Mouse (Mus musculus) cerebellum, postnatal 25 days (tissue): ENCODE data around the gene Ppp1r3e.
A peak's percentile ranks its signal among the peaks of the same experiment; 100 is the strongest.

Experiments
- DNase-seq, 2 experiments: peaks; one replicate each; pipeline ENCODE4 v3.0.0; 2021; ENCODE audit warnings: mixed read lengths in 2 of 2

Ppp1r3e gene

GRCm38 (mm10) chr14:54876539-54877047, 757 bp downstream of the Ppp1r3e start:
- peak; percentile 97 to 98 for DNase-seq

GRCm38 (mm10) chr14:54875844-54876538, 1.4 kb downstream of the Ppp1r3e start:
- DNase-seq, result no peak

- no peak for DNase-seq
Measured at GRCm38 (mm10) chr14:54874165-54874564, 3.2 kb downstream of the Ppp1r3e start.

GRCm38 (mm10) chr14:54870861-54871260, 6.5 kb downstream of the Ppp1r3e start, which contains the start of gene Homez:
Homez (minus strand) TSS chr14:54870961.
- no peak for DNase-seq

- no peak for DNase-seq
Measured at GRCm38 (mm10) chr14:54868026-54868425, 9.3 kb downstream of the Ppp1r3e start.

GRCm38 (mm10) chr14:54866936-54867335, 10.4 kb downstream of the Ppp1r3e start:
- DNase-seq, result peak in 1 of 2 experiments; percentile 42

GRCm38 (mm10) chr14:54866268-54866667, 11.1 kb downstream of the Ppp1r3e start:
- no peak for DNase-seq

- DNase-seq, result no peak
Measured at GRCm38 (mm10) chr14:54865626-54866025, 11.7 kb downstream of the Ppp1r3e start.

- no peak for DNase-seq
Measured at GRCm38 (mm10) chr14:54864313-54865036, 12.9 kb downstream of the Ppp1r3e start.

- DNase-seq, result peak; percentile 94 to 96
Measured at GRCm38 (mm10) chr14:54863501-54864312, 13.6 kb downstream of the Ppp1r3e start.

GRCm38 (mm10) chr14:54860511-54860910, 16.8 kb downstream of the Ppp1r3e start:
- DNase-seq, result peak; percentile 76 to 89

- peak; percentile 74 for DNase-seq
Measured at GRCm38 (mm10) chr14:54857891-54858290, 19.5 kb downstream of the Ppp1r3e start.

GRCm38 (mm10) chr14:54856703-54857102, 20.6 kb downstream of the Ppp1r3e start:
- DNase-seq, result no peak

GRCm38 (mm10) chr14:54855726-54856125, 21.6 kb downstream of the Ppp1r3e start:
- DNase-seq, result no peak

GRCm38 (mm10) chr14:54843461-54843860, 33.9 kb downstream of the Ppp1r3e start:
- DNase-seq, result no peak

- DNase-seq, result peak; percentile 38 to 60
Measured at GRCm38 (mm10) chr14:54823716-54824115, 53.6 kb downstream of the Ppp1r3e start.
